Mouse (Mus musculus) spleen, adult 2 months (tissue): ENCODE measurements at regions not wholly inside any gene's neighbourhood (a gene's known extent, or its start where the extent isn't known, plus 50 kb on each side); places are given as distances from the start of the nearest gene placed in this dataset.

Experiments used
- DNase-seq, 2 experiments: peaks; one replicate each; pipeline versions ENCODE4 v3.0.0 to v3.0.0-alpha.2; 2012 to 2021; ENCODE audit warnings: low spot score in 2 of 2, low read depth in 1 of 2
- H3K27ac ChIP-seq: fragments of 200-500 bp; 2 replicates; pipeline ENCODE4 v1.5.1; 2012; ENCODE audit warnings: low read length, inconsistent platforms; ENCODE audit not compliant: insufficient read depth
- H3K27me3 ChIP-seq: fragments of 200-500 bp; 2 replicates; pipeline ENCODE4 v1.6.1; 2012; ENCODE audit warnings: mild to moderate bottlenecking, moderate library complexity, low read length, inconsistent platforms; ENCODE audit not compliant: control insufficient read depth, insufficient read depth
- H3K36me3 ChIP-seq: fragments of 200-500 bp; 2 replicates; pipeline ENCODE4 v1.6.1; 2012; ENCODE audit warnings: mild to moderate bottlenecking, low read length, inconsistent platforms; ENCODE audit not compliant: control insufficient read depth, insufficient read depth
- H3K4me1 ChIP-seq: fragments of 200-500 bp; 2 replicates; pipeline ENCODE4 v1.6.1; 2011; ENCODE audit warnings: inconsistent platforms; ENCODE audit not compliant: control insufficient read depth, insufficient read depth, insufficient read length
- H3K4me3 ChIP-seq: fragments of 200-500 bp; 2 replicates; pipeline ENCODE4 v1.5.1; 2011; ENCODE audit warnings: mild to moderate bottlenecking, inconsistent platforms; ENCODE audit not compliant: insufficient read depth, insufficient read length; ENCODE audit errors: extremely low read depth
- CTCF ChIP-seq: fragments of 200-500 bp; IDR thresholded peaks from 2 replicates; pipeline ENCODE4 v1.5.1; 2011; ENCODE audit warnings: mild to moderate bottlenecking, inconsistent platforms; ENCODE audit not compliant: insufficient read depth, insufficient read length, insufficient replicate concordance; ENCODE audit errors: extremely low read depth
- POLR2A ChIP-seq: fragments of 200-500 bp; IDR thresholded peaks from 2 replicates; pipeline ENCODE4 v1.6.1; 2011; ENCODE audit warnings: low read depth, low read length, inconsistent platforms
- WGBS: fragments of 180-500 bp; shearing (Covaris S2); methylation state at CpG from one replicate; pipeline ENCODE4 v1.1.7; 2018; 5-methylcytosine and 5-hydroxymethylcytosine counted together

DNA sequence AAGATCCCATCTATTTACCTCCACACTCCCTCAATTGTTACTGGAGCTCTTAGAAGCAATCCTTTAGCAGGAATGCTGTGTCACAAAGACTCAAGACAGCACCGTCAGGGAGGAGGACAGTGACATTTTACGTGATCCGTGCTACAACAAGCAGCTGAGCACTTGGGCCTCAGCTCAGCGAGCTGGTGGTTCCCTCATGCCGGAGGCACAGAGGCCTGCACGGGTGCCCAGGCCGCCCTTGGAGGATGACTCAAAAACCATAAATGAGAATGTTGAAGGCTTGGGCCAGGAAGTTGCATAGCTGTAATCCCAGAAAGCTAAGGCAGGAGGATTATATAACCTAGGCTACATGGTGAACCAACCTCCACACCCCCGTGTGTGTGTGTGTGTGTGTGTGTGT lies 89.6 kb upstream of the Spred2 start:
- H3K27ac ChIP-seq, result no peak overlapping the region

DNA sequence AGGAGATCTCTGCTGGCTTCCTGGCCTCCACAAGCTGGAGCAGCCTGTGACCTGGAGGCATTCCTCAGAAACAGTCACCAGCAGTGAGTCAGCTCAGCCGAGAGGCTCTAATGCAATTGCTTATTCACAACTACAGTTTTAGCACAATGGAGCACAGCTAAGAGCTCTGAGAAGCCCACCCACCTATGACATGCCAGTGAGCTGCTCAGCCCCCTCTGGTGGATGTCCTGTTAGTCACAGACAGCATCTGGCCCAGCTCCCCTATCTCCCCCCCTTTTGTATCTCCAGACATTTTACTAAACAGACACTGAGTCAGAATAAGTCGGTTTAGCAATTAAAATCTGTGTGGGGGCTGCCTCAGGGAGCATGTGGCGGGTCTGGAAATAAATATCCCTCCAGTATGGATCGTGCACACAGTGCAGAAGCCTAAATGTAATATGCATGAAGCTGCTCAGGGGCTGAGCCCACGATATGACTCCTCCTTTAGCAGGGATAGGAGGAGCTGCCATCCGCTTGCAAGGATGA lies 88.9 kb upstream of the Spred2 start:
- 77% methylated on average over 6 of the region's 6 CpGs for WGBS
- H3K27ac ChIP-seq, result no peak overlapping the region
- TF ChIP-seq POLR2A (no peak), CTCF (no peak)
- H3K27me3 ChIP-seq, result no peaks in the 10 kb centered on the region
- no peaks in the 10 kb centered on the region for H3K36me3 ChIP-seq
- DNase-seq, result no peak
- no peak overlapping the region for H3K4me3 ChIP-seq
- H3K4me1 ChIP-seq, result no peaks in the 10 kb centered on the region

More for the DNA sequence above, 89.6 kb upstream of the Spred2 start:
- H3K27me3 ChIP-seq, result no peaks in the 10 kb centered on the region
- H3K4me1 ChIP-seq, result no peaks in the 10 kb centered on the region
- H3K4me3 ChIP-seq, result no peak overlapping the region
- no peaks in the 10 kb centered on the region for H3K36me3 ChIP-seq
- TF ChIP-seq POLR2A (no peak), CTCF (no peak)
- no peak for DNase-seq
- WGBS, result 86% methylated on average over 8 of the region's 8 CpGs

DNA sequence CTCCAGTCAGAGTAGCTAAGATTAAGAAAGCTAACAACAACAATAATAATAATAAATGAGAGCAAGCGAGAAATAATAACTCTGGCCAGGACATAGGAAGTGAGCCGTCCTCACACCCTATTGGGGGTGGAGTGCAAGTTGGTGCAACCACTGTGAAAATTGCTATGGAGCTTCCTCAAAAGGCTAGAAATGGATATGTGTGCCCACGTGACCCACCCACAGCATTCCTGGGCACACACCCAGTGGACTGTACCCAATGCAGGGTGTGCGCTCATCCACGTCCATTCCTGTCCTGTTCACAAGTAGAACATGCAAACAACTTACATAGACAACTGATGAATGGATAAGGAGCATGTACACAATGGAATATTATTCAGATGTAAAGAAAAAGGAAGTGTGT lies 85.2 kb upstream of the Spred2 start:
- no peaks in the 10 kb centered on the region for H3K36me3 ChIP-seq
- DNase-seq, result no peak
- no peak overlapping the region for H3K27ac ChIP-seq
- no peak overlapping the region for H3K4me3 ChIP-seq
- TF ChIP-seq POLR2A (no peak), CTCF (no peak)
- WGBS, result 87% methylated on average over 5 of the region's 5 CpGs
- no peaks in the 10 kb centered on the region for H3K4me1 ChIP-seq
- no peaks in the 10 kb centered on the region for H3K27me3 ChIP-seq

DNA sequence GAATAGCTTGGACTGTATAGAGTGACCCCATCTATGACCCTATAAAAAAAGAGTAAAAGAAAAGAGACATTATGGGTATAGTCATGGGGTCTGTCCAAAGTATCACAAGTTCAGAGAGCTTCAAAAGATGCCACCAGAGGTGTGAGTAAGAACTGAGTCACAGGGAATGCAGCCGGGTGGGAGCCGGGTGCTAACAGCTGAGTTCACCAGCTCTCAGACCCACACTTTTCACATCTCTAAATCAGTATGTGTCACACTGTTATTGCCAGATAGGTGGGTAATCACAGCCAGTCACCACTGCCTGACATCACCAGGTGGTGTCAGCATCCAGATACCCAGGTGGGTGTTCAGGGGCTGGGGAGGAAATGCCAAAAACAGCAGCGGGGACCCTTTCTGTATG lies 81.1 kb upstream of the Spred2 start:
- WGBS, result 93% methylated on average over 3 of the region's 3 CpGs
- no peaks in the 10 kb centered on the region for H3K27me3 ChIP-seq
- no peak overlapping the region for H3K27ac ChIP-seq
- H3K4me3 ChIP-seq, result no peak overlapping the region
- H3K36me3 ChIP-seq, result no peaks in the 10 kb centered on the region
- DNase-seq, result no peak
- TF ChIP-seq CTCF (no peak), POLR2A (no peak)
- no peaks in the 10 kb centered on the region for H3K4me1 ChIP-seq

DNA sequence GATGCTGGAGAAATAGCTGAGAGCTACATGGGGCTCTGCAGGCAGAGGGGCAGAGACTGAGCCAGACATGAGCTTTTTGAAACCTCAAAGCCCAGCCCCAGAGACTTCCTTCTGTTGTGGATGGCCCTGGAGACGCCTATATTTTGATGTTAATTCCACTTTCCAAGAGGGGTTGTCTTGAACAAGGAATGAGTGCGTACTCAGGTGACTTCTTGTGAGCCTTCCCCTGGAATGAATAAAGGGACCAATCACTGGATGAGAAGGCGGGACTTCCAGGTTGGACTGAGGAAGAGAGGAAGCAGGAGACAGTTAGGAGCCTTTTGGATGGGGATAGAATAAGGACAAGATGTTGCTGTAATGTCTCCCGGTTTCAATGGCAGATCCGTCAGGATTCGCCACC lies 76.3 kb upstream of the Spred2 start:
- DNase-seq, result no peak
- Histone ChIP-seq H3K4me1 (no peaks in the 10 kb centered on the region), H3K4me3 (no peak overlapping the region), H3K27ac (no peak overlapping the region), H3K27me3 (no peaks in the 10 kb centered on the region), H3K36me3 (no peaks in the 10 kb centered on the region)
- 92% methylated on average over 6 of the region's 6 CpGs for WGBS
- TF ChIP-seq CTCF, result no peak
- TF ChIP-seq POLR2A, result no peak

DNA sequence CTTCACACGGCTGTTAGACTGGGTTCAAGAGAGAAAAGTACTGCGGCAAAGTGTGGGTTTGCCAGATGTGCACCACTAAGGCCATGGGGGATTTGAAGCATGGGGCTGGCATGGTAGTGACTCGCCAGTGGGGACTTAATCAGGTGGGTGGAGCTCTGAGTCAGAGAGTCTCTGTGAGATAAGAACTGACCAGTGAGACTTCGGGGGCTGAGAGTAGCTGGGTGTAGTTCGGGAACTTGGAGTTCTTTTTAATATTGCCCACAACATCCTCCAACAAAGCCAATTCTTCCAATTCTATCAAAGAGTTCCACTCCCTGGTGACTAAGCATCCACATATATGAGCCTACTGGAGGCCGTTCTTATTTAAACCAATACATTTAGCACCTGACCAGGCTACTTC lies 75.8 kb upstream of the Spred2 start:
- TF ChIP-seq POLR2A (no peak), CTCF (no peak)
- no peak for DNase-seq
- 87% methylated on average over 6 of the region's 6 CpGs for WGBS
- Histone ChIP-seq H3K27me3 (no peaks in the 10 kb centered on the region), H3K4me1 (no peaks in the 10 kb centered on the region), H3K27ac (no peak overlapping the region), H3K4me3 (no peak overlapping the region), H3K36me3 (no peaks in the 10 kb centered on the region)

DNA sequence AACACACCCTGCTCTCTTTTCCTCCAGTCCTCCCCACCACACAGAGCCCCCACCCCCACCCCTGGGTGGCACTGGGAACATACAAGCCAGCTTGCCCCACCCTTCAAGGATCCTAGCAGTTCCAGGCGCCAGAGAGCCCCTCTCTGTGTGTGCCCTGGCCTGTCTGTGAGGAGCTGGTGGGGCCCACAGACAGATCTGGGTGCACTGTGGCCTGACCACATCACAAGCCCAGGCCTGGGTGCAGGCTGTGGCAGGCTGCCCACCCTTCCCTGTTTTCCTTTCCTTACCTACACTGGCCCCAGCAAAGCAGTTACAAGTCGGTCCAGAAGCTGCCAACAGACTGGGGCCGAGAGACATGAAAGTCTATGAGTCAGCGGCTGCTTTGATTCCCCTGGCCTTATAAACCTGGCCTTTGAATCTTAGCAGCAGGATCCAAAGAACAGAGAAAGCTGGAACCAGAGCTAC lies 74.8 kb upstream of the Spred2 start:
- 64% methylated on average over 4 of the region's 4 CpGs for WGBS
- DNase-seq, result no peak
- Histone ChIP-seq H3K4me3 (no peak overlapping the region), H3K4me1 (no peaks in the 10 kb centered on the region), H3K36me3 (no peaks in the 10 kb centered on the region), H3K27ac (no peak overlapping the region), H3K27me3 (no peaks in the 10 kb centered on the region)
- TF ChIP-seq CTCF (no peak), POLR2A (no peak)
